Mouse (Mus musculus) spleen, adult 2 months (tissue): ENCODE measurements around the gene Msx3. TPM values are rescaled to one million over a fixed set of nuclear protein-coding genes. Genes with fewer than 3 reads are reported as not detected.

ENCODE experiments used
- DNase-seq, 2 experiments: peaks; one replicate each; pipeline versions ENCODE4 v3.0.0 to v3.0.0-alpha.2; 2012 to 2021; ENCODE audit warnings: low spot score in 2 of 2, low read depth in 1 of 2
- H3K27ac ChIP-seq: fragments of 200-500 bp; 2 replicates; pipeline ENCODE4 v1.5.1; 2012; ENCODE audit warnings: low read length, inconsistent platforms; ENCODE audit not compliant: insufficient read depth
- H3K27me3 ChIP-seq: fragments of 200-500 bp; 2 replicates; pipeline ENCODE4 v1.6.1; 2012; ENCODE audit warnings: mild to moderate bottlenecking, moderate library complexity, low read length, inconsistent platforms; ENCODE audit not compliant: control insufficient read depth, insufficient read depth
- H3K36me3 ChIP-seq: fragments of 200-500 bp; 2 replicates; pipeline ENCODE4 v1.6.1; 2012; ENCODE audit warnings: mild to moderate bottlenecking, low read length, inconsistent platforms; ENCODE audit not compliant: control insufficient read depth, insufficient read depth
- H3K4me1 ChIP-seq: fragments of 200-500 bp; 2 replicates; pipeline ENCODE4 v1.6.1; 2011; ENCODE audit warnings: inconsistent platforms; ENCODE audit not compliant: control insufficient read depth, insufficient read depth, insufficient read length
- H3K4me3 ChIP-seq: fragments of 200-500 bp; 2 replicates; pipeline ENCODE4 v1.5.1; 2011; ENCODE audit warnings: mild to moderate bottlenecking, inconsistent platforms; ENCODE audit not compliant: insufficient read depth, insufficient read length; ENCODE audit errors: extremely low read depth
- CTCF ChIP-seq: fragments of 200-500 bp; IDR thresholded peaks from 2 replicates; pipeline ENCODE4 v1.5.1; 2011; ENCODE audit warnings: mild to moderate bottlenecking, inconsistent platforms; ENCODE audit not compliant: insufficient read depth, insufficient read length, insufficient replicate concordance; ENCODE audit errors: extremely low read depth
- POLR2A ChIP-seq: fragments of 200-500 bp; IDR thresholded peaks from 2 replicates; pipeline ENCODE4 v1.6.1; 2011; ENCODE audit warnings: low read depth, low read length, inconsistent platforms
- WGBS: fragments of 180-500 bp; shearing (Covaris S2); methylation state at CpG from one replicate; pipeline ENCODE4 v1.1.7; 2018; 5-methylcytosine and 5-hydroxymethylcytosine counted together
- polyA plus RNA-seq: library from polyadenylated mRNA; depleted of rRNA; stranded (reverse); fragments of >200 nt; gene quantifications from 2 replicates; pipeline ENCODE4 v1.2.3, GENCODE M21; 2012

The Msx3 gene
- polyA plus RNA-seq, 1 experiment: not detected

DNA sequence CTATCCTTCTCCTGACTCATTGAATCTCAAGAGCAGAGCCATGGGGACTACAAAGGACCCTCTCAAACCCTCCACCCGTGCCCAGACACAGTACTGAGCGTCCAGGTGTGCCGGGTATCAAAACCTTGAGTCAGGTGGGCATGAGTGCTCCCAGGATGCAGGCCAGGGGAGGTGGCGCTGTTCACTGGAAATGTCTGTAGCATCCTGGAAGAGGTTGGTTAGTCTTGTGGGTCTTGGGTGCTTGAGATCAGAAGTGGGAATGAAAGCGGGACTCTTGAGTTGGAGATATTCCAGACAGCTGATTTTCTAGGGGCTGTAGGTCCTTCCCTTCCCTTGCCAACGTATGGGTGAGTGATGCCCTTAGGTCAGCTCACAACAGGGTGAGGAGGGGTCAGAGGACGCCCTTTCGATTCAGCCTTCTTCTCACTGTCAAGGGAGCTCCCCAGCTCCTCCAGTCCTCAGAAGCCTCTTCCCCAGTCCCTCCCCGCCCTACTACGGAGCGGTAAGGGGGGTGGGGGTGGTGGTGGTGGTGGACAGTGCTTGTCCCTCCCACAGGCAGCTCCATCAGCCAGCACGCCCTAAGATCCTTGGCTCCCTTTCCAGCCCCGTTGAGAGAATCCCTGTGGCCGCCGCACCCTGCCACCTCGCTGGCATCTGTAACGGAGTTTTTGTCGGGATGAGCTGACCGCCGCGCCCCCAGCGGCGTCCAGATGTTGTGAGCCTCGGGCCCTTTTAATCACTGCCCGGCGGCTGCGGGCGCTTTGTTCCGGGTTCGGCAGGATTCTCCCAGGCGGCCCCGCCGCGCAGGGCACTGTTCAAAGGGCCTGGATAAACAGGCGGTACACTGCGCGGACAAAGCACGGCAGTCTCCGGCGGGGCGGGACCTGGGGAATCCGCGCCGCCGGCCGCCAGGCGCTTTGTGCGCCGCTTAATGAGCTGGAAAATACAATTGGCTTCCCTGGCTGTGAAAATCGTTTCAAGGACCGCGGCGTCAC, 8.8 kb upstream of the Msx3 start:
- no peaks in the 10 kb centered on the region; the same call in none of the 2 replicates for H3K4me1 ChIP-seq
- no peak overlapping the region for H3K4me3 ChIP-seq
- no peak for TF ChIP-seq CTCF
- TF ChIP-seq POLR2A: no peak
- H3K27ac ChIP-seq: no peak overlapping the region
- no peaks in the 10 kb centered on the region for H3K36me3 ChIP-seq
- 7% methylated on average over 53 of the region's 53 CpGs for WGBS
- no peak for DNase-seq
- peaks cover 18% of the 10 kb centered on the region for H3K27me3 ChIP-seq

DNA sequence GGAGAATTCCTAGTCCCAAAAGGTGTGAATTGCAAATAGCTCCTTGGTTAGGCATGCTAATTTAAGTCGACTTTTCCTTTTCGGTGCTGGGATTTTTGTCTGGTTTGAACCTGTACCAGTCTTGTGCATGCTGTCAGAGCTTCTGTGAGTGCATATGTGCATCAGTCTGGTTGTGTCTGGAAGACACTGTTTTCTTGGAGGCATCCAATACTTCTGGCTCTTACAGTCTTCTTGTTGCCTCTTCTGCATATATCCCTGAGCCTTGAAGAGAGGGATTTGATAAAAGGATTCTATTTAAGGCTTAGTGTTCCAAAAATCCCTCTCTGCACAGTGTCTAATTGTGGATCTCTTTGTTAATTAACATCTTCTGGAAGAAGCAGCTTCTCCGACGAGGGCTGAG, 5.2 kb upstream of the Msx3 start:
- H3K27ac ChIP-seq: no peak overlapping the region
- DNase-seq: no peak
- no peaks in the 10 kb centered on the region; the same call in 1 of the 2 replicates for H3K4me1 ChIP-seq
- TF ChIP-seq POLR2A: no peak
- no peak for TF ChIP-seq CTCF
- peaks cover 11% of the 10 kb centered on the region for H3K27me3 ChIP-seq
- WGBS: 76% methylated on average over 4 of the region's 4 CpGs
- no peaks in the 10 kb centered on the region for H3K36me3 ChIP-seq
- no peak overlapping the region for H3K4me3 ChIP-seq

DNA sequence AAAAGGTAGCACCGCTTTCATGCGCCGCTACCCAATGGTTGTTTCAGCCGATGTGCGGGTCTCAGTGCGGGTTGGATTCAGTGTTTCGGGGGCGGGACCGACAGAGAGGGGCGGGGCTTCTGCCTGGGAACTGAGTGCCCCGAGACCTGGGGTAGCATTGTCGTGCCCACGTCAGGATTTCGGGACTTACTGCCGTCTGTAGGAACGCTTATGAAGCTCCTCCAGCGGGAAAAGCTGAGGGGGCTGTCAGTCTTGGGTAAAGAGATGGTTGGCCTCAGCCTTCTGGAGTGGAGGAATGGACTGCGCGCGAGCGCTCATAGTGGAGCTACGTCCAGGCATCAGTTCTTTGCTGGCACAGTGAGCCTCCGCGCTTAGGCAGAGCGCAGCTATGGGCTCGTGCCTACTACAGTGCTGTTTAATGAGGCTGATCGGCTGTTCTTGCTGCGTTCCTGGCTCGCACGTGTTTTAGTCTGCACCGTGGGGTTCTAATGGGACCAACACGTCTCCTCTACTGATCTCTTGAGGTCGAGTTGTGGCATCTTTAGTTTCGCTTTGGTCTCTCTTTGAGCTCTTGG, 313 bp upstream of the Msx3 start:
- peak overlapping the region; percentile 48; the same call in 1 of the 2 replicates for H3K4me3 ChIP-seq
- peaks cover 12% of the 10 kb centered on the region; the same call in 1 of the 2 replicates for H3K4me1 ChIP-seq
- H3K27ac ChIP-seq: no peak overlapping the region
- DNase-seq: no peak
- no peaks in the 10 kb centered on the region for H3K36me3 ChIP-seq
- 2% methylated on average over 34 of the region's 34 CpGs for WGBS
- TF ChIP-seq CTCF: no peak
- TF ChIP-seq POLR2A: no peak
- peaks cover 10% of the 10 kb centered on the region for H3K27me3 ChIP-seq

DNA sequence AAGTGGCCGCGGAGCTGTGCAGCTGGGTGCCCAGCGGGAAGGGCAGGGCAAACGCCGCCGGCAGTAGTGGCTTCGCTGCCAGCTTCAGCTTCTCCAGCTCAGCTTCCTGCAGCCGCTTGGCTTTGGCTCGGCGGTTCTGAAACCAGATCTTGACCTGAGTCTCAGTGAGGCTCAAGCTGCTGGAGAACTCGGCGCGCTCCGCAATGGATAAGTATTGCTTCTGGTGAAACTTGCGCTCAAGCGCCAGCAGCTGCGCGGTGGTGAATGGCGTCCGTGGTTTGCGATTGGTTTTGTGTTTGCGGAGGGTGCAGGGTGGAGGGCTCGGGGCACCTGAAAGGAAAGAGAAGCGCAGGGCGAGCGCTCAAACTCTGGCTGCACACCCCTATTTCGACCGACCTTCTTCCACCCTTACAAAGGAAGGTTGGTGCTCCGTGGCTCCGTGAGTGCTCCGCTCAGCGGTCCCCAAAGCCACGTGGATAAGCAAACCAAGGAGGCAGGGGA, 1.0 kb downstream of the Msx3 start:
- no peak for DNase-seq
- H3K4me3 ChIP-seq: no peak overlapping the region; the same call in 1 of the 2 replicates
- H3K27ac ChIP-seq: no peak overlapping the region
- 3% methylated on average over 33 of the region's 33 CpGs for WGBS
- peaks cover 12% of the 10 kb centered on the region; the same call in 1 of the 2 replicates for H3K4me1 ChIP-seq
- no peaks in the 10 kb centered on the region for H3K36me3 ChIP-seq
- H3K27me3 ChIP-seq: peaks cover 10% of the 10 kb centered on the region
- TF ChIP-seq POLR2A (no peak), CTCF (no peak)

DNA sequence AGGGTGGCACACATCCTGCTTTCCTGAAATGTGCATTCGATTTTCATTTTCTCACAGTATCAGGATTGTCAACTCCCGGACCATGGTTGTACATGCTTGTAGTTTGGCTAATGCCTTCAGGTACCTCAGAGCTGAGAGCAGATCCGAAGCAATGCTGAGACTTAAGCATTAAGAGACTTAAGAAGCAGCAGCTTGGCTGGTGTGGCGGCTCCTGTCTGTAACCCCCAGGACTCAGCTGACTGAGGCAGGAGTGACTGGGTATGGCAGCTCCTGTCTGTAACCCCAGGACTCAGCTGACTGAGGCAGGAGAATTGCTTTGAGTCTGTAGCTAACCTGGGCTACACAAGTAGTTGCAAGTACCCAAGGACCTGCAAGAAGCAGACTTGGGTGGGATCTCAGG, 3.3 kb downstream of the Msx3 start:
- no peak for DNase-seq
- H3K27ac ChIP-seq: no peak overlapping the region
- WGBS: 83% methylated on average over 4 of the region's 4 CpGs
- H3K36me3 ChIP-seq: peaks cover 2% of the 10 kb centered on the region; the same call in 1 of the 2 replicates
- TF ChIP-seq POLR2A (no peak), CTCF (no peak)
- peaks cover 12% of the 10 kb centered on the region; the same call in 1 of the 2 replicates for H3K4me1 ChIP-seq
- H3K27me3 ChIP-seq: peaks cover 9% of the 10 kb centered on the region
- H3K4me3 ChIP-seq: no peak overlapping the region

DNA sequence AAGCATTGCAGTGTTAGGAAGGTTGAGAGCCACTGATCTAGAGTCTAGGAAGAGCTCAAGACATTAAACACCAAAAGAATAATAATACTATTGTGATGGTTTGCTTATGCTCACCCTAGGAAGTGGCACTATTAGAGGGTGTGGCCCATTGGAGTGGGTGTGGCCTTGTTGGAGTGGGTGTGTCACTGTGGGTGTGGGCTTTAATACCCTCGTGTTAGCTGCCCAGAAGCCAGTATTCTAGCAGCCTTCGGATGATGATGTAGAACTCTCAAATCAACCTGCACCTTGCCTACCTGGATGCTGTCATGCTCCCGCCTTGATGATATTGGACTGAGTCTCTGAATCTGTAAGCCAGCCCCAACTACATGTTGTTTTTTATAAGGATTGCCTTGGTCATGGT, 6.2 kb downstream of the Msx3 start:
- no peak for TF ChIP-seq CTCF
- Histone ChIP-seq H3K36me3 (peaks cover 7% of the 10 kb centered on the region; the same call in 1 of the 2 replicates), H3K4me1 (peaks cover 2% of the 10 kb centered on the region; the same call in 1 of the 2 replicates), H3K27ac (no peak overlapping the region), H3K27me3 (peaks cover under 1% of the 10 kb centered on the region; the same call in 1 of the 2 replicates), H3K4me3 (no peak overlapping the region)
- 65% methylated on average over 3 of the region's 3 CpGs for WGBS
- no peak for DNase-seq
